Mouse (Mus musculus): ENCODE results near the gene Cpne7.
"Not testable (repeated sequence)": the region's sequence is repeated elsewhere in the genome, so short reads cannot be mapped to it uniquely, and the experiment has no call there.

The Cpne7 gene

DNA sequence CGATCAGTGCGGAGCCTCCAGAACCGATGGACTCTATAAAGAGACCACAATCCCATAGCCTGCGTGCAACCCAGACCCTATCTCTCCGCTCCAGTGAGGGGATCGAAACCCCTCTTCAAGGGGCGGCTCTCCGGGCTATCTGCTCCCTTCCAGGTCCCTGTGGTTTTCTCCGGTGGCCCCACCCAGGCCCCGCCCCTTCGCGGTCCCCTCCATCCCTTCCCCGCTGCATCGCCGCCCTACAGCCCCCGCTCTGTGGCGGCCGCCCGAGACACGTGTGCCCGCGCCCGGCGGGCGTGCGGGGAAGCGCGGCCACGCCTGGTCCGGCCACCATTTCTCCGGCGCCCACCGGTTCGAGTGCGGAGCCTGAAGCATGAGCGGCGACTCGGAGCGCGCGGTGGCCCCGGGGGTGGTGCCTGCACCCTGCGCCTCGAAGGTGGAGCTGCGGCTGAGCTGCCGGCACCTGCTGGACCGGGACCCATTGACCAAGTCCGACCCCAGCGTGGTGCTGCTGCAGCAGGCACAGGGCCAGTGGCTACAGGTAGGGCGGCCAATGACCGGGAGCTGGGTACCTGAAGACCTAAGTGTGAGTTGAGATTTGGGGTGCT is at the start of gene Cpne7:
Cpne7 (plus strand) TSS at position 248 of the 605 bp plus-strand sequence.
- in situ Hi-C loops (cut with MboI, MseI): no loop called here

GRCm38 (mm10) chr8:123071176-123071575 is 46.0 kb upstream of the Cpne7 start:
- in situ Hi-C loops (cut with MboI, MseI): no loop called here

- in situ Hi-C loops (cut with MboI, MseI): no loop called here
Measured at GRCm38 (mm10) chr8:123077213-123077612, 40.0 kb upstream of the Cpne7 start.

DNA sequence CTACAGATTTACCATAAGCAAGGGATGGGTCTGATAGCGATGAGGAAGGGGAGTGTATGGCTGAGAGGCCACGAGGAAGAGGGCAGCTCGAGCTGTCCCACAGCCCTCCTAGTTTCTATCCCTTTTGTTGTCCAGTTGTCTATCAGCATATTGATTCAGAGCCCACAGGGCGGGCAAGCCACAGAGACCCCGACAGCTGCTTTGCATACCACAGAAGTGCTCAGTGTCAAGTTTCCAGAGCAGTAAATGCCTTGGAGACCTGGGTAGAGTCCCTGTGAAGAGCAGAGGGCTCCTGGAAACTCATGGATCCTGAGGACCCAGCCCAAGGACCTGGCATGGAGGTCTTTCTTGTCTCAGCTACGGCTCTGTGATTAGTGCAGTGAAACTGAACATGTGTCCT is 34.2 kb upstream of the Cpne7 start:
- in situ Hi-C loops (cut with MboI, MseI): no loop called here

GRCm38 (mm10) chr8:123083610-123084009 is 33.6 kb upstream of the Cpne7 start:
- in situ Hi-C loops (cut with MboI, MseI): no loop called here

DNA sequence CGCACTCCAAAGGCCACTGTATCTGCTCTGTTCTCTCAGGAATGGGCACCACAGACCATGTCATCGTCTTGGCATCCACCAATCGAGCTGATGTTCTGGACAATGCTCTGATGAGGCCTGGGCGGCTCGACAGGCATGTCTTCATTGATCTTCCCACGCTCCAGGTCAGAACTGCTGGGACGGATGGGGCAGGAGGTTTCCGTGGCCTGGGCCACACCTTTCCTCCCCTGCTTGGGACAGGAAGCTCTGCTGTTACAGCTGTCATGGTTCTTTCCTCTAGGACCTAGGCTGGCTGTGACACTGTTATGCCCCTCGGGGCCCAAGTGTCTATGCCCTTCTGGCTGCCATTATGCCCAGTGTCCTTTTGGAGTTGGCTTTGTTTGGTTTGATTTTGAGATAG is 29.9 kb upstream of the Cpne7 start:
- in situ Hi-C loops (cut with MboI, MseI): no loop called here

DNA sequence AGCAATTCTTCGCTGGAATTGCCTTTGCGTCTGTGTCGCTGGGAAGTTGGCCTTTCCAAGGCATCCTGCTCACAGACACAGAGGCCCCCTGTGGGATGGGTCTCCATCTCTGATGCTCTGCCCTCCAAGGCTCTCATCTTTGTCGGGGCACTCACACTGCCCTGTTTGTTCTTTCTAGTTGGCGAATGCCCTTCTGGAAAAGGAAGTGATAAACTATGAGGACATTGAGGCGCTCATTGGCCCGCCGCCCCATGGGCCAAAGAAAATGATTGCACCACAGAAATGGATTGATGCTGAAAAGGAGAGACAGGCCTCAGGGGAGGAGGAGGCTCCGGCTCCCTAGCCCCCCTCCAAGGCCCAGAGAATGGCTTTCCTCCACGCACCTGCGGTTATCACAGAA is 20.0 kb upstream of the Cpne7 start:
- in situ Hi-C loops (cut with MboI, MseI): loop anchor here (5.0 kb wide), 1 partner anchor 40 kb away; no protein-coding TSS in a partner anchor

- in situ Hi-C loops (cut with MboI, MseI): loop anchor here (5.0 kb wide), 1 partner anchor 41 kb away; no protein-coding TSS in a partner anchor
Measured at GRCm38 (mm10) chr8:123097786-123098584, 19.2 kb upstream of the Cpne7 start.

DNA sequence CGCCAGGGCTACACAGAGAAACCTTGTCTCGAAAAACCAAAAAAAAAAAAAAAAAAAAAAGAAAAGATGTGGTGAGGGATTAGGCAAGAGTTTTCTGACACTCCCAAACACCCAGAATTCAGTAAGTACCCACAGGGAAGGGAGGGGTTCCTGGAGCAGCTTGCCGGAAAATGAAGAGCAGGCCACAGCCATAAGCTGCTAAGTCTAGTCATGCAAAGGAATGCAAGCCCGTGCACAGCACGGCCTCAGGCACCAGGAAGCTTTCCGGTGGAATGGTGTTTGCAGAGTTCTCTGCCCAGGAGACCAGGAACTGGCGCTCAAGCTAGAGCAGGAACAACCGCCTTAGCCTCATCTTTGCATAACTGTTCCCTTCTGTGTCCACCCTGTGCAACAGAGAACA is 16.9 kb upstream of the Cpne7 start:
- in situ Hi-C loops (cut with MboI, MseI): no loop called here

- in situ Hi-C loops (cut with MboI, MseI): no loop called here
Measured at GRCm38 (mm10) chr8:123101244-123101643, 15.9 kb upstream of the Cpne7 start.

DNA sequence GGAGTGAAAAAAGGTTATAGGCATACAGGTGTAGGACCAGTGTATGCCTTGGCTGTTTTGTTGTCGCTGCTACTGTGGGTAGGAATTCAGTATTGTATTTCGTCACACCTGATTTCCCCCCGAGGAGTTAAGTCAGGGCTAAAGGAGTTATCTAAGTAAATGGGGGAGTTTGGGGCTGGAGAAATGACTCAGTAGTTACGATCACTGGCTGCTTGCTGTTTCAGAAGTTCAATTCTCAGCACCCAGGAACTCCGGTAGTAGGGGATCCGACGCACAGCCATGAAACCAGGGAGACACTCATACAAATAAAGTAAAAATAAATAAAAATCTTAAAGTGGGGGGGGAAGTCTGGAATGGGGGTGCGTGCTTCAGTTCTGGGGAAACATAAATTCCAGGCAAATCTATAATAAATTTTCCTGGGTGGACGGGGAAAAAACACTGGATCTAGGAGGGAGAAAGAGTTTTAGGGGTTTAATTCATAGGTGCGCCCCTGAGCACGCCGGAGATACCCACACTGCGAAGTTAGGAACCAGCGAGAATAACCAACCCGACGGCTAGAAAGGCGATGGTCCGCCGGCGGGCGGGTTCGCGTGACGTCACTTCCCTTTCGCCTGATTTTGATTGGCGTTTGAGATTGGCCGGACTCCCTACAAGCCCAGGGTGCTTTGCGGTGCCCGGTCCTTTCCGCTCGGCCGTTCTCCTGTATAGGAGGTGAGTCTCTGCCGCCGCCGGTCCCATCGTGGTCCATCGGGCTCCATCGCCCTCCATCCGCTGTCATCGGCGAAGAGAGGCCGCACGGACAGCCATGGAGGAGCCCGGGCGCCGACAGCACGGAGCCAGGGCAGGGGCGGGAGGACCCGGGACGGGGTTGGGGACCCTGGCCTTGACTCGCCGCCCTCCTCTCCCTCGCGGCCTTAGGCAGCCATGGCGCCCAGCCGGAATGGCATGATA is 15.2 kb upstream of the Cpne7 start, which contains the start of gene Rpl13:
Rpl13 (plus strand) TSS at position 616 of the 951 bp plus-strand sequence.
- in situ Hi-C loops (cut with MboI, MseI): no loop called here

DNA sequence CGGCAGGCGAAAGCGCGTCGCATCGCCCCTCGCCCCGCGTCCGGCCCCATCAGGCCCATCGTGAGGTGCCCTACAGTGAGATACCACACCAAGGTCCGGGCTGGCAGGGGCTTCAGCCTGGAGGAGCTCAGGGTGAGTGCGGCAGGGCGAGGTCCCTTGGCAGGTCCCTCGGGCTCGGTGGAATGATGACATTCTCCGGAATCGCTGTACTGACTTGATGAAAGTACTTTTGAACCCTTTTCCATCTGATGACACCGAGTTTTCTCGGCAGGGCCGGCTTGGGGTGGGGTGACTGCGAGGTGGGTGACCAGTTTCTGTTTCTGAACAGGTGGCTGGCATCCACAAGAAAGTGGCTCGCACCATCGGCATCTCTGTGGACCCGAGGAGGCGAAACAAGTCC is 14.3 kb upstream of the Cpne7 start:
- in situ Hi-C loops (cut with MboI, MseI): not testable (repeated sequence)

GRCm38 (mm10) chr8:123103285-123103684 is 13.9 kb upstream of the Cpne7 start:
- in situ Hi-C loops (cut with MboI, MseI): no loop called here

- in situ Hi-C loops (cut with MboI, MseI): no loop called here
Measured at GRCm38 (mm10) chr8:123104046-123104767, 13.0 kb upstream of the Cpne7 start.

- in situ Hi-C loops (cut with MboI, MseI): no loop called here
Measured at GRCm38 (mm10) chr8:123105553-123106326, 11.4 kb upstream of the Cpne7 start.

DNA sequence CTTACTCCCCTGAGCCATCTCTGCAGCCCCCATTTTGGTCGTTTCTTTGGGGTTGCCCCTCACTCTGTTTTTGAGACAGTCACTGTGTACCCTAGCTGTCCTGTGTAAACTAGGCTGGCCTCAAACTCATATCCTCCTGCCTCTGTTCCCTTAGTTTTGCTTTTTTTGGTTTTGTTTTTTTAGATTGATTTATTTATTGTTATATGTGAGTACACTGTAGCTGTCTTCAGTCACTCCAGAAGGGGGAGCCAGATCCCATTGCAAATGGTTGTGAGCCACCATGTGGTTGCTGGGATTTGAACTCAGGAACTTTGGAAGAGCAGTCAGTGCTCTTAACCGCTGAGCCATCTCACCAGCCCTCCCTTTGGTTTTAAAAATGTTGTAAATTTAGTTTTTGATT is 10.6 kb upstream of the Cpne7 start:
- in situ Hi-C loops (cut with MboI, MseI): no loop called here

DNA sequence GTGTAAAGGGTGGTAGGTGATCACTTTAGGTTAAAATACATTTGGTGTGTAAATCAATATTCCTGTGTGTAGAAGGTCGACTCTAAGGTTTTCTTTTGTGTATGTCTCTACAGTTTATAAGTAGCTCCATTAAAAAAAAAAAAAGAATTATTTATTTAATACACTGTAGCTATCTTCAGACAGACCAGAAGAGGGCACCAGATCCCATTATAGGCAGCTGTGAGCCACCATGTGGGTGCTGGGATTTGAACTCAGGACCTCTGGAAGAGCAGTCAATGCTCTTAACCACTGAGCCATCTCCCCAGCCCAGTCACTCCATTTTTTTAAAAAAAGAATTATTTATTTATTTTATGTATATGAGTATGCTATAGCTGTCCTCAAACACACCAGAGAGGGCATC is 9.2 kb upstream of the Cpne7 start:
- in situ Hi-C loops (cut with MboI, MseI): no loop called here

DNA sequence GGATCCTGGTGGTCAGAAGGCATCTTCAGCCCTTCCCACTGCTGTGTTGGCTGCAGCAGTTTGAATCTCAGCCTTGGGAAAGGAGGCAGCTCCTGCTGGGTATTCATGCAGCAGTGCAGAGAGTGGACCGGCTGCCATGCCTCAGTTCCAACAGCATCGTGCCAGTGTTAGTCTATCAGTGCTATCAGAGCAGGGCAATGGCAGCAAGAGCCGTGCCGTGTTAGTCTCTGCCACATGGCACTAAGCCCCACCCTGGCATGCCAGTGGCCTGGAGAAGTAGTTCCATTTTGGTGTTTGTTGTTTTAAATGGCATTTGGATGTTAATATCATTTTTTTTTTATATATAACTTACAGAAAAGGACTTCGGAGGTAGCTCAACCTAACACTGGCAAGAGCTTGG is 8.2 kb upstream of the Cpne7 start:
- in situ Hi-C loops (cut with MboI, MseI): no loop called here

DNA sequence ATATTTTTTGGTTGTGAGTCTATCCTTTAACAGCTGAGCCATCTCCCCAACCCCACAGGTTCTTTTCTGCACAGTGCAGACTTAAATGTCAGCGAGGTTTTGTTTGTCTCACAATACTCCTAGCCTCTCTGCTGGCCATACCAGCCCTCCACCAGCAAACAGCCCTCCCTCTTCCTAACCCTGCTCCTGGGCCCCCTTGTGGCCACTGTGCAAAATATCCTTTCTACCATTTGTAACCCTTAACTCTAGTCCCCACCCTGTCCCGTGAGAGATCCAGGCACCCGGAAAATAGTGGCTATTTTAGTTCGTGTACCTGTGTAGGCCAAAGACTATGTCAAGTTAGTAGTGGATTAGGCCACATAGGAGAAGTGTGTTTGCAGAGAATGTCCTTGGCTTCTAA is 6.5 kb upstream of the Cpne7 start:
- in situ Hi-C loops (cut with MboI, MseI): no loop called here

DNA sequence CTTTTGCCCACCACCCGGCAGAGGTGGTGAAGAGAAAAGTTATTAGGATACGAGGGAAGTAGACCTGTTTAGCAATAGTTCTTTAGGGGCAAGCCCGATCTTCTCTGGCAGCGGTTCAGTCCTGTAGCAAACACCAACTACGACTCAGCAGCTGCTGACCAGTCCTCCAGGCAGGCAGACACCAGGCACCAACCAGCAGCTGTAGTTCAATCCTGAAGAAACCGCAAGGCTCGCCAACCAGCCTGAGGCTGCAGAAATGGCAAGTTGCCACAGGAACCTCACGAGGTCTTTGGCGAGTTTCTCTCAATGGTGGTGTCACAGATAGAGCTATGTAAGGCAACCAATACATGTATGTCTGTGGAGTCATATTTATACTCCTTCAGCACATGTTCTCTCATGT is 4.3 kb upstream of the Cpne7 start:
- in situ Hi-C loops (cut with MboI, MseI): no loop called here

Measured in regulatory T cell (primary cell).